Mouse (Mus musculus): ENCODE measurements around the gene B3gnt4.

- TF ChIP-seq CTCF (IDR thresholded peaks at IDR 0.05; ENCODE audit: low read depth) (no peak), EP300 (IDR thresholded peaks at IDR 0.05; ENCODE audit: low read depth) (no peak)
These were observed 18.4 kb downstream of the B3gnt4 start for GRCm38 (mm10) chr5:123528641-123529040.
